Mouse (Mus musculus) myocyte (in vitro differentiated cells): Measurements from ENCODE around the gene Gm20388. TPM values are rescaled to one million over a fixed set of nuclear protein-coding genes. Genes with fewer than 3 reads are reported as not detected.
A peak's percentile ranks its signal among the peaks of the same experiment; 100 is the strongest.

Experiments
- H3K27me3 ChIP-seq: one replicate; pipeline ENCODE4 v1.6.1; 2011; ENCODE audit not compliant: control insufficient read depth, insufficient read depth, insufficient read length
- H3K36me3 ChIP-seq: one replicate; pipeline ENCODE4 v1.6.1; 2011; ENCODE audit not compliant: control insufficient read depth, insufficient read depth
- H3K4me2 ChIP-seq: one replicate; pipeline ENCODE4 v1.6.1; 2011; ENCODE audit warnings: low read depth, control low read depth
- H3K4me3 ChIP-seq: one replicate; pipeline ENCODE4 v1.5.1; 2011; ENCODE audit warnings: mild to moderate bottlenecking, control low read depth, moderate library complexity
- H3K79me2 ChIP-seq: one replicate; pipeline ENCODE4 v1.6.1; 2011; ENCODE audit not compliant: control insufficient read depth, insufficient read depth
- H3ac ChIP-seq: one replicate; pipeline ENCODE4 v1.6.1; 2011; ENCODE audit not compliant: control insufficient read depth, insufficient read length
- CEBPB ChIP-seq: IDR thresholded peaks from 2 replicates; pipeline ENCODE4 v1.6.1; 2011; ENCODE audit warnings: mild to moderate bottlenecking, moderate library complexity; ENCODE audit not compliant: poor library complexity, insufficient read depth, severe bottlenecking
- E2F4 ChIP-seq: IDR thresholded peaks from one replicate; pipeline ENCODE4 v1.6.1; 2011; ENCODE audit warnings: mild to moderate bottlenecking, control low read depth, moderate library complexity; ENCODE audit not compliant: insufficient read depth
- MAX ChIP-seq: IDR thresholded peaks from one replicate; pipeline ENCODE4 v1.6.1; 2011; ENCODE audit warnings: low read depth, mild to moderate bottlenecking, control low read depth
- MYOD1 ChIP-seq, 3 experiments: IDR thresholded peaks; one replicate each; pipeline ENCODE4 v1.6.1; 2011; ENCODE audit warnings: control low read depth in 2 of 3, low read depth in 2 of 3, mild to moderate bottlenecking in 2 of 3, moderate library complexity in 1 of 3; ENCODE audit not compliant: insufficient read length in 2 of 3, control insufficient read depth in 1 of 3
- MYOG ChIP-seq, 3 experiments: IDR thresholded peaks; one replicate each; pipeline ENCODE4 v1.6.1; 2011; ENCODE audit warnings: control low read depth in 2 of 3, low read depth in 2 of 3, mild to moderate bottlenecking in 2 of 3; ENCODE audit not compliant: insufficient read length in 2 of 3, control insufficient read depth in 1 of 3, insufficient read depth in 1 of 3
- POLR2A ChIP-seq: IDR thresholded peaks from one replicate; pipeline ENCODE4 v1.6.1; 2011; ENCODE audit warnings: low read depth, mild to moderate bottlenecking, control low read depth, moderate library complexity; ENCODE audit not compliant: insufficient read length
- POLR2AphosphoS2 ChIP-seq: IDR thresholded peaks from one replicate; pipeline ENCODE4 v1.6.1; 2011; ENCODE audit warnings: low read depth, control low read depth; ENCODE audit not compliant: insufficient read length
- REST ChIP-seq: IDR thresholded peaks from one replicate; pipeline ENCODE4 v1.6.1; 2011; ENCODE audit warnings: mild to moderate bottlenecking, control low read depth, moderate library complexity; ENCODE audit not compliant: insufficient read depth, insufficient read length
- SRF ChIP-seq: IDR thresholded peaks from one replicate; pipeline ENCODE4 v1.6.1; 2011; ENCODE audit warnings: low read depth; ENCODE audit not compliant: control insufficient read depth, insufficient read length
- TCF12 ChIP-seq: IDR thresholded peaks from one replicate; pipeline ENCODE4 v1.6.1; 2011; ENCODE audit warnings: mild to moderate bottlenecking, control low read depth; ENCODE audit not compliant: poor library complexity, insufficient read depth, severe bottlenecking
- TCF3 ChIP-seq: IDR thresholded peaks from one replicate; pipeline ENCODE4 v1.6.1; 2011; ENCODE audit warnings: low read depth, control low read depth; ENCODE audit not compliant: insufficient read length
- USF1 ChIP-seq: IDR thresholded peaks from one replicate; pipeline ENCODE4 v1.6.1; 2011; ENCODE audit warnings: low read depth, mild to moderate bottlenecking, control low read depth, moderate library complexity
- polyA plus RNA-seq: library from polyadenylated mRNA; unstranded; fragments of >200 nt; fragmentation: generic; extraction: Trizol; gene quantifications from one replicate; pipeline ENCODE4 v1.2.1, GENCODE M21; 2012; ENCODE audit warnings: missing spikeins

Gm20388 gene
- polyA plus RNA-seq, 1 experiment = 15.3 TPM

DNA sequence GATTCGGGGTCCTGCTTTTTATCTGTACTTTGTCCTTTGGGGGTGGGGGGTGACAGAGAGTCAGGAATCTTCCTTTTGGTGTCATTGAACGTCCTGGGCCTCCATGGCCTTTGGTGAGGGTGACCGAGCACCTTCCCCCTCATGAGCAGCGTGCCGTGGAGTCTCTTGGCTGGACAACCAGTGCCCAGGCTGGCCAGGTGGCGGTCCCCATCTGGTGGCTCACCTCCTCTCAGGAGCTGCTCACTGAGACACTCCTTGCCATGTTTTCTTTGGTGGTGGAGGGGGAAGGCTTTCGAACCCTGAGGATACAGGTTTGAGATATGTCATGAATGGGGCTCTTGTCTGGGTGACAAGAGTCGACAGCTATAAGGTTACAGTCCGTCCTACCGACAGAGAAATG lies 139.7 kb downstream of the Gm20388 start:
- TF ChIP-seq POLR2A = no peak
- H3K4me3 ChIP-seq = no peak overlapping the region
- no peak overlapping the region for H3ac ChIP-seq
- no peaks in the 10 kb centered on the region for H3K36me3 ChIP-seq
- no peak overlapping the region for H3K4me2 ChIP-seq
- no peaks in the 10 kb centered on the region for H3K27me3 ChIP-seq
- no peaks in the 10 kb centered on the region for H3K79me2 ChIP-seq

- Histone ChIP-seq H3K36me3 (no peaks in the 10 kb centered on the region), H3K79me2 (no peaks in the 10 kb centered on the region), H3K27me3 (no peaks in the 10 kb centered on the region), H3K4me3 (no peak overlapping the region), H3K4me2 (peak overlapping the region; percentile 27), H3ac (no peak overlapping the region)
- TF ChIP-seq E2F4 (no peak), CEBPB (no peak), POLR2A (no peak), MAX (no peak), POLR2AphosphoS2 (no peak), REST (no peak)
Observed at GRCm38 (mm10) chr8:120051006-120051405, 140.4 kb downstream of the Gm20388 start.

DNA sequence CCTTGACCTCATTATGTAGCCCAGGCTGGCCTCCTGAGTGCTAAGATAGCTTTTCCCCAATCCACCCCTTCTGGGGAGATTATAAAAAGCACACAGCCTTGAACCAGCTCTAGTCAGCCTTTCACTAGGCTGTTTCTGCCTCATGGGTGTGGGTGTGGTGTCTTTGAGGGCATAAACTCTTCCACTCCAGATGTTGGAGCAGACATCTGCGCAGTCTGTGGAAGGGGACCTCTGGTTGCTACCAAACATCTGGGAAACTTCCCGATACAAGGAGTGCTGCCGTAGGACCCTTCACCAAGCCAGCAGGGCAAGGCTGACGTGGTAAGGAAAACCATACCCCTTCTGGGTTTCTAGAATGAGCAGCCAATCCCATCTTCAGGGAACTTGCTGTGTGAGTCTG lies 141.3 kb downstream of the Gm20388 start:
- H3K4me3 ChIP-seq = no peak overlapping the region
- H3K4me2 ChIP-seq = no peak overlapping the region
- no peak for TF ChIP-seq E2F4
- H3K36me3 ChIP-seq = no peaks in the 10 kb centered on the region
- H3K79me2 ChIP-seq = no peaks in the 10 kb centered on the region
- H3K27me3 ChIP-seq = no peaks in the 10 kb centered on the region
- H3ac ChIP-seq = no peak overlapping the region

DNA sequence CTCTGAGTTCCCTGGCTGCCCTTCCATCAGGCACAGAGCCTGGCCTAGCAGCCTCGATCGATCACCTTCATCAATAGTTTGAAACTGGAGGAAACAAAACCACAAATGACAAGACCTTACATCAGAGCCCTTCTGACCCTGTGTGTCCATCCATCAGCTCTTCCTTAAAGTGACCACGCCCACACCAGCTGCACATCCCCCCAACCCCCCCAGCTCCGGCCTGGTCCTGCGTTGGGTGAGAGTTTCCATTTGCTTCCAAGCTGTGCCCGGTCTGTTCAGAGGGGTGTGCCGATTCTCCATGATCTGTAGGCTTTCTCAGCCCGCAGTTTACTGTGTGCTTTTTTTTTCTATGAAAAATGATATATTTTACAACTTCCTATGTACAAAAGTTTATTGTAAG lies 141.7 kb downstream of the Gm20388 start:
- Histone ChIP-seq H3K4me3 (no peak overlapping the region), H3ac (no peak overlapping the region), H3K79me2 (no peaks in the 10 kb centered on the region), H3K36me3 (no peaks in the 10 kb centered on the region), H3K4me2 (no peak overlapping the region), H3K27me3 (no peaks in the 10 kb centered on the region)
- TF ChIP-seq USF1 (no peak), MYOG (IDR thresholded peaks at IDR 0.05; ENCODE audit: control insufficient read depth in 1 of 3, insufficient read depth in 1 of 3, insufficient read length in 2 of 3, low read depth in 2 of 3) (peak in 1 of 3 experiments; percentile 11)

- peak in 2 of 3 experiments; percentile 56 to 88 for TF ChIP-seq MYOD1 (IDR thresholded peaks at IDR 0.05; ENCODE audit: control insufficient read depth in 1 of 3, insufficient read length in 2 of 3, low read depth in 2 of 3)
- TF ChIP-seq MYOG (IDR thresholded peaks at IDR 0.05; ENCODE audit: control insufficient read depth in 1 of 3, insufficient read depth in 1 of 3, insufficient read length in 2 of 3, low read depth in 2 of 3) = peak; percentile 34 to 88 (median 55)
- TF ChIP-seq TCF12 = no peak
- no peaks in the 10 kb centered on the region for H3K27me3 ChIP-seq
- no peak overlapping the region for H3K4me2 ChIP-seq
- H3K36me3 ChIP-seq = no peaks in the 10 kb centered on the region
- H3ac ChIP-seq = no peak overlapping the region
- no peaks in the 10 kb centered on the region for H3K79me2 ChIP-seq
- H3K4me3 ChIP-seq = no peak overlapping the region
Observed at GRCm38 (mm10) chr8:120054833-120055232, 144.2 kb downstream of the Gm20388 start.

DNA sequence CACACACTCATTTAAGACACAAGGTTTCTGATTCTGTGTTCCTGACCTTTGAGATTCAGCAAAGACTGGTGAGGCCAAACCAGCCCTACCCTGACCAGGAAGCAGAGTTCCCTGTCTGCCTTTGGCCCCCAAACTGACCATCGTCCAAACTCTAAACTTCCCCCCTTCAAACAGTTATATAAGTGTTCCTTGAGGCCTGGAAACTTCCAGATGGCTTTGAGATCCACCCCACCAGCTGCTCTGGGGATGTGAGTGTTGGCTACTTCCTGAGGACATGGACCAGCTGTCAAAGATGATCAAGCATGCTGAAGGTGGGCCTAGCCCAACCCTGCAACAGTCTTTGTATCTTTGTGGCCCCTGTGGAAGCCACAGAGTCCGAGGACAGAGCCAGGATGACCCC lies 146.4 kb downstream of the Gm20388 start:
- Histone ChIP-seq H3K79me2 (no peaks in the 10 kb centered on the region), H3K27me3 (peaks cover 5% of the 10 kb centered on the region), H3K36me3 (no peaks in the 10 kb centered on the region), H3K4me3 (no peak overlapping the region), H3ac (no peak overlapping the region), H3K4me2 (no peak overlapping the region)
- no peak for TF ChIP-seq POLR2A
- TF ChIP-seq USF1 = no peak
- TF ChIP-seq MYOG (IDR thresholded peaks at IDR 0.05; ENCODE audit: control insufficient read depth in 1 of 3, insufficient read depth in 1 of 3, insufficient read length in 2 of 3, low read depth in 2 of 3) = peak in 1 of 3 experiments; percentile 56
- no peak for TF ChIP-seq REST
- peak; percentile 2 for TF ChIP-seq TCF3
- no peak for TF ChIP-seq CEBPB
- no peak for TF ChIP-seq TCF12
- TF ChIP-seq MAX = no peak
- TF ChIP-seq E2F4 = no peak
- no peak for TF ChIP-seq POLR2AphosphoS2
- no peak for TF ChIP-seq SRF
- TF ChIP-seq MYOD1 (IDR thresholded peaks at IDR 0.05; ENCODE audit: control insufficient read depth in 1 of 3, insufficient read length in 2 of 3, low read depth in 2 of 3) = peak in 2 of 3 experiments; percentile 70 to 78
